Mouse (Mus musculus) liver, adult 2 months (tissue): ENCODE results near the gene Dusp11. TPM values are rescaled to one million over a fixed set of nuclear protein-coding genes. Genes with fewer than 3 reads are reported as not detected.
"Not testable (repeated sequence)": the region's sequence is repeated elsewhere in the genome, so short reads cannot be mapped to it uniquely, and the experiment has no call there.

Experiments used
- DNase-seq: peaks from one replicate; pipeline ENCODE4 v3.0.0-alpha.2; 2011; ENCODE audit warnings: low read depth, low spot score; ENCODE audit errors: extremely low read depth
- H3K27ac ChIP-seq: fragments of 200-500 bp; replicated peaks from 2 replicates; pipeline ENCODE4 v1.5.1; 2012; ENCODE audit warnings: low read depth, mild to moderate bottlenecking, control low read depth, inconsistent platforms, low read length; ENCODE audit not compliant: insufficient read depth
- H3K27me3 ChIP-seq: fragments of 200-500 bp; 2 replicates; pipeline ENCODE4 v1.6.1; 2012; ENCODE audit warnings: mild to moderate bottlenecking, moderate library complexity, low read length, inconsistent platforms; ENCODE audit not compliant: control insufficient read depth, insufficient read depth
- H3K36me3 ChIP-seq: fragments of 200-500 bp; 2 replicates; pipeline ENCODE4 v1.6.1; 2012; ENCODE audit warnings: low read length, inconsistent platforms; ENCODE audit not compliant: control insufficient read depth, insufficient read depth
- H3K4me1 ChIP-seq: fragments of 200-500 bp; 2 replicates; pipeline ENCODE4 v1.6.1; 2011; ENCODE audit warnings: low read length; ENCODE audit not compliant: control insufficient read depth, insufficient read depth
- H3K4me3 ChIP-seq: fragments of 200-500 bp; 2 replicates; pipeline ENCODE4 v1.5.1; 2011; ENCODE audit warnings: low read depth, mild to moderate bottlenecking, control low read depth, low read length, moderate library complexity; ENCODE audit not compliant: insufficient read depth
- H3K79me2 ChIP-seq: fragments of 200-500 bp; 2 replicates; pipeline ENCODE4 v1.6.1; 2012; ENCODE audit warnings: inconsistent platforms, mild to moderate bottlenecking, low read length, moderate library complexity; ENCODE audit not compliant: control insufficient read depth, insufficient read depth
- H3K9ac ChIP-seq: fragments of 200-500 bp; 2 replicates; pipeline ENCODE4 v1.6.1; 2012; ENCODE audit warnings: low read depth, mild to moderate bottlenecking, control low read depth, inconsistent platforms, low read length
- CTCF ChIP-seq: fragments of 200-500 bp; IDR thresholded peaks from 2 replicates; pipeline ENCODE4 v1.5.1; 2011; ENCODE audit warnings: low read depth, low read length, control low read depth
- POLR2A ChIP-seq: fragments of 200-500 bp; IDR thresholded peaks from 2 replicates; pipeline ENCODE4 v1.6.1; 2011; ENCODE audit warnings: low read length, control low read depth; ENCODE audit not compliant: insufficient read depth; ENCODE audit errors: extremely low read depth
- whole genome bisulfite sequencing: fragments of 180-500 bp; shearing (Covaris S2); methylation state at CpG from one replicate; pipeline ENCODE4 v1.1.7; 2018; 5-methylcytosine and 5-hydroxymethylcytosine counted together
- polyA plus RNA-seq: library from polyadenylated mRNA; depleted of rRNA; stranded (reverse); fragments of >200 nt; gene quantifications from 2 replicates; pipeline ENCODE4 v1.2.3, GENCODE M21; 2012
- total RNA-seq: library from RNA; depleted of rRNA; stranded (reverse); fragments of >200 nt; gene quantifications from 2 replicates; pipeline ENCODE4 v1.2.3, GENCODE M21; 2014

Gene Dusp11
- total and polyA plus RNA-seq, 2 experiments: 26.1 to 28.9 TPM

DNA sequence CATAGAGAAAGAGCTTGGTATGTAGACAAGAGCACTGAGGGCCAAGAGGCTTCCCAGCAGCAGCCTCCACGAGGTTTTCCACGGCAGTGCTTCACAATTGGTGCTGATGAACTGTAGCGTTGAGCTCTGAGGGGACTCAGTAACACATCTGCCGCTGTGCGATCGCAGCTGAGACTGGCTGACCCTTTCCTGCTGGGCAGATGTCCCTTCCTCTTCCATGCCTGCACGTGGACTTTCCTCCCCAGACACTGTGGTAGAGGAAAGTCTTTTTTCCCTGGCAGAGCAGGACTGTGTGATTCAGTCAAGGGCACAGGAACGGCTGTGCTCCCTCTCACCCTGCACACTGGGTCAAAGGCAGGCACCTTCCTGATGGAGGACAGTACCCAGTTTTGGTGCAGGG lies 22.9 kb upstream of the Dusp11 start:
- H3K4me1 ChIP-seq: no peaks in the 10 kb centered on the region
- no peak overlapping the region for H3K4me3 ChIP-seq
- no peak for DNase-seq
- TF ChIP-seq POLR2A (no peak), CTCF (no peak)
- H3K27me3 ChIP-seq: no peaks in the 10 kb centered on the region
- no peak overlapping the region for H3K9ac ChIP-seq
- no peak overlapping the region for H3K27ac ChIP-seq
- no peaks in the 10 kb centered on the region for H3K36me3 ChIP-seq
- no peaks in the 10 kb centered on the region for H3K79me2 ChIP-seq
- 80% methylated on average over 8 of the region's 8 CpGs for whole genome bisulfite sequencing

DNA sequence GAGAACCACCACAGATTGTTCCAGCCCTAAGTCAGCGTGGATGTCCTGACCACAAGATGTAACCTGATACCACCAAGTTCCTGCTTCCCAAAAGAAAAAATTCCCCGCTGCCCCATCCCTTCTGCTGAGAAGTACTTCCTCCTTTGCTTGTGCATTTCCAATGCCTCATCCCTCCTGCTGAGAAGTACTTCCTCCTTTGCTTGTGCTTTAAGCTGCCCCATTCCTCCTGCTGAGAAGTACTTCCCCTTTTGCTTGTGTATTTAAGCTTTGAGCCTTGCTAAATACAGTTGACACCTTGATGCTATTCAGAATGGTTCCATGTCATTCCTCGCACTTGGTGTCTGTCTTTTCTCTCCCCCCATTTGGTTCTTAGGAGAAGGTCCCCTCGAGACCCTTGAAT lies 17.3 kb upstream of the Dusp11 start:
- not testable (repeated sequence) for H3K4me1 ChIP-seq, H3K27ac ChIP-seq, H3K27me3 ChIP-seq, DNase-seq, H3K4me3 ChIP-seq, H3K36me3 ChIP-seq, H3K79me2 ChIP-seq, H3K9ac ChIP-seq
- WGBS: 92% methylated on average over 4 of the region's 4 CpGs

DNA sequence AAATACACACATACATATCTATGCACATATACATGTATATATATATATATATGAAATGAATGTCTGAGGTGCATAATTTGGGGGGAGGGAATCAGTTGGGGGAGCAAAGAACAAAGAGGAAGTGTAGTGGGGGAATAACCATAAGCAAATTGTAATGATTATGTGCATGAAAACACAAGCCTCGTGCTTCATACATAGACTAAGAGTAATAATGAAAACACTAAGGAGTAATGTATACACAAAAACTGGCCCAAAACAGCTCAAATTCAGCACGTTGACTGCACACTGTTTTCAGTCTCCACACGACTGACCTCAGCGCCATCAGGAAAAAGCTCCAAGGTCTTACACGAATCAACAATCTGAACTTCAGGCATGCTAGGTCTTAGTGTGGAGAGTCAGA lies 14.8 kb upstream of the Dusp11 start:
- Histone ChIP-seq H3K27me3 (no peaks in the 10 kb centered on the region), H3K4me1 (no peaks in the 10 kb centered on the region), H3K36me3 (no peaks in the 10 kb centered on the region), H3K27ac (no peak overlapping the region), H3K4me3 (no peak overlapping the region), H3K9ac (no peak overlapping the region), H3K79me2 (no peaks in the 10 kb centered on the region)
- DNase-seq: no peak
- 82% methylated on average over 5 of the region's 5 CpGs for WGBS
- TF ChIP-seq POLR2A (no peak), CTCF (no peak)

DNA sequence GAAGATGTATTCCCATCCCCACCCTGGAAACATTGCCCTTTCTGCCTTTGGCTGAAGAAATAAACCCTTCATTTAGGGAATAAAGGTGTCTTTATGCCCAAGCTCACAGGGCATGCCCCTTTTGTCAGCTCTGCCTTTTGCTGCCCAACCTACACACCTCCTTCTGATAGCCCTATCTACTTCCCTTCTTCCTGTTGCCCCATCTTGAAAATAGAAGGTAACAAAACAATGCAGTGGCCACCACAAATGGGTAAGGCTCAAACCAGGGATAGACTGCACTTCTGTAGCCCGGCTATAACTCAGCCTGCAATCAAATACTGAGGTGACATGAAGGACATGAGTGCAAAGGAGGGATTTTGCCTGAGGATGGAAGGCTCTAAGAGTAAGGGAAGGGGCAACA lies 14.3 kb upstream of the Dusp11 start:
- TF ChIP-seq POLR2A (no peak), CTCF (no peak)
- Histone ChIP-seq H3K79me2 (no peaks in the 10 kb centered on the region), H3K36me3 (no peaks in the 10 kb centered on the region), H3K4me1 (no peaks in the 10 kb centered on the region), H3K27me3 (no peaks in the 10 kb centered on the region), H3K9ac (no peak overlapping the region), H3K27ac (no peak overlapping the region), H3K4me3 (no peak overlapping the region)
- no peak for DNase-seq
- 86% methylated on average over 1 of the region's 1 CpGs for WGBS

DNA sequence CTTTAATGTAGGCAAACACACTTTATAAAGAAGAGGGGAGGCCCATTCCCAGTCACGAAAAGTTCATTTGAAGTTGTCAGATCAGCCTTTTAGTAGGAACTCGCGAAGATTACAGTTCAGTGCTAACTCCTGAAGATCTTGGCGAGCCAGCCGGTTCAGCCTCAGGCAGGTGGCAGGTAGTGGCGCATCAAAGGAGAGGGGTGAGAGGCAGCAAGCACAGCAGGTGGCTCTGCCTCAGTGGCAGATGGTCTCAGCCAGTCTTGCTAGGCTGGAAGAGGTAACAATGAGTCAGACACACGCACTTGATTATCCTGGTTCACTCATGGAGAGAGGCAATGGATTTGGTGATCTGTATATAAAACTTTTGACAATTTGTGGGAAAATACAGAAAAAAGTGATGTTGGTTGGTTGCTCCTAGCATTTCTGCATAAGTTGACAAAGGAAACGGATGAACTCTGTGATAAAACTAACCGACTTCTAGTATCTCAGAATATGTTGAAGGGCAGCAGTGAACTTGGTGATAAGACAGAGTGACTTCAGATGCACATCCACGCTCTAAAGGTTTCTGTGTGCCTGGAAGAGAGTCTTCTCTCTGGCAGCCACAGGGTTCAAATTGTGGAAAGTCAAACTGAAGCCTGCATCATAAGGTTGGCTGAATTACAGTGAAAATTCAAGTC lies 13.6 kb upstream of the Dusp11 start:
- H3K4me3 ChIP-seq: no peak overlapping the region
- TF ChIP-seq POLR2A (no peak), CTCF (no peak)
- H3K9ac ChIP-seq: no peak overlapping the region
- no peaks in the 10 kb centered on the region for H3K27me3 ChIP-seq
- no peak overlapping the region for H3K27ac ChIP-seq
- WGBS: 73% methylated on average over 10 of the region's 10 CpGs
- no peak for DNase-seq
- H3K36me3 ChIP-seq: no peaks in the 10 kb centered on the region
- no peaks in the 10 kb centered on the region for H3K4me1 ChIP-seq
- H3K79me2 ChIP-seq: no peaks in the 10 kb centered on the region

DNA sequence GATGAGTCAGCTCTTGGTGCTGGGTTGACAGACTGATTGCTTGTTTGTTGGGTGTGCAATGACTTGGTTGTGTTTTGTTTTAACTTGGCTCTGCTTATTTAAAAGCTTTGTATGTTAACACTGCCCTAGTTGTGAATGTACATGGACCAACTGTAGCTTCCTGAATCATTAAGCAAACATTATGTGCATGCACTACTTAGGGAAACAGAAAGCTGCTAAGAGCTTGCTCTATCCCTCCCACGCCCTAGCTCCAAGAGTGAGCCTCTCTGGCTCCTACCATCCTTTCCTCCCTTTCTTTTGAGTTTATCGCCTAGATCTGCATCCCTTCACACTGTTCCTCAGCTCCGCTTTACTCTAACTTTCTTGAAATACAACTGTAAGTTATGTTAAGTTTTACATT lies 11.9 kb upstream of the Dusp11 start:
- no peak for DNase-seq
- TF ChIP-seq CTCF (no peak), POLR2A (no peak)
- H3K79me2 ChIP-seq: no peaks in the 10 kb centered on the region
- H3K27ac ChIP-seq: no peak overlapping the region
- H3K27me3 ChIP-seq: no peaks in the 10 kb centered on the region
- no peak overlapping the region for H3K9ac ChIP-seq
- H3K4me1 ChIP-seq: no peaks in the 10 kb centered on the region
- no peaks in the 10 kb centered on the region for H3K36me3 ChIP-seq
- WGBS: 82% methylated on average over 3 of the region's 3 CpGs
- H3K4me3 ChIP-seq: no peak overlapping the region
